Mouse (Mus musculus) CH12.LX (cell line): Measurements from ENCODE around the gene Armh1.

Experiments used
- CTCF ChIP-seq, 2 experiments: IDR thresholded peaks in 1 of 2; conservative IDR thresholded peaks in 1 of 2; 2 replicates each; pipeline ENCODE4 v1.5.1; 2011 to 2012; ENCODE audit warnings: low read depth in 2 of 2, low read length in 2 of 2, improper control_type of control experiment in 1 of 2, inconsistent platforms in 1 of 2, mild to moderate bottlenecking in 1 of 2, moderate library complexity in 1 of 2
- MAFK ChIP-seq: IDR thresholded peaks from 2 replicates; pipeline ENCODE4 v1.6.1; 2011; ENCODE audit warnings: low read length, improper control_type of control experiment; ENCODE audit not compliant: insufficient replicate concordance
- MEF2A ChIP-seq: IDR thresholded peaks from 2 replicates; pipeline ENCODE4 v1.6.1; 2014; ENCODE audit warnings: low read depth, mild to moderate bottlenecking, inconsistent platforms, low read length, improper control_type of control experiment, borderline replicate concordance
- NELFE ChIP-seq: IDR thresholded peaks from 2 replicates; pipeline ENCODE4 v1.6.1; 2011; ENCODE audit warnings: low read depth, low read length, improper control_type of control experiment
- NRF1 ChIP-seq: IDR thresholded peaks from 2 replicates; pipeline ENCODE4 v1.6.1; 2014; ENCODE audit warnings: low read depth, mild to moderate bottlenecking, inconsistent platforms, low read length, improper control_type of control experiment, moderate library complexity
- POLR2A ChIP-seq: IDR thresholded peaks from 2 replicates; pipeline ENCODE4 v1.6.1; 2011; ENCODE audit warnings: low read depth, mild to moderate bottlenecking, improper control_type of control experiment, low read length

GRCm38 (mm10) chr4:117223001-117223400 lies 28.9 kb downstream of the Armh1 start:
- TF ChIP-seq MEF2A: no peak
- no peak for TF ChIP-seq MAFK
- TF ChIP-seq CTCF (conservative IDR thresholded peaks at IDR 0.05 in 1 of 2, IDR thresholded peaks at IDR 0.05 in 1 of 2; ENCODE audit: low read depth in 2 of 2, low read length in 2 of 2): no peak
- TF ChIP-seq NELFE: no peak
- no peak for TF ChIP-seq NRF1
- TF ChIP-seq POLR2A: no peak
